Mouse (Mus musculus): ENCODE results near the gene Gm10340. TPM values are rescaled to one million over a fixed set of nuclear protein-coding genes. Genes with fewer than 3 reads are reported as not detected.
"Not testable (repeated sequence)": the region's sequence is repeated elsewhere in the genome, so short reads cannot be mapped to it uniquely, and the experiment has no call there.

The Gm10340 gene
- not detected for total RNA-seq (2021)
- long read RNA-seq, experiment 1, result 0 reads
- long read RNA-seq, experiment 2, result 0 reads

- not testable (repeated sequence) for DNase-seq
Observed at GRCm38 (mm10) chr14:3133697-3134096, at the start of gene Gm10340. TSS of gene Gm10340 (plus strand) at chr14:3133997.

GRCm38 (mm10) chr14:3116051-3116450 is 17.7 kb upstream of the Gm10340 start:
- not testable (repeated sequence) for DNase-seq

GRCm38 (mm10) chr14:3187955-3188354 is 54.2 kb downstream of the Gm10340 start, which contains the start of gene Gm5795:
TSS of gene Gm5795 (plus strand) at chr14:3188255.
- not testable (repeated sequence) for DNase-seq

Other genes with a start within 250 kb of the Gm10340 start
- gene Gm2888, start 104.0 kb upstream of the Gm10340 start, total RNA-seq (2021), result not detected
- gene Gm2897, start 84.7 kb upstream of the Gm10340 start, total RNA-seq (2021), result not detected
- not detected for gene Gm5795, start 54.3 kb downstream of the Gm10340 start, total RNA-seq (2021)
- 1 to 10 TPM in 1 of 2 experiments, under 1 TPM in 1; 0.33 to 1.5 TPM for gene D830030K20Rik, start 74.5 kb downstream of the Gm10340 start, total RNA-seq (2021)
- not detected for gene Gm2956, start 198.6 kb downstream of the Gm10340 start, total RNA-seq (2021)

Measured in gastrocnemius, postnatal 25 days (tissue).